Comparison of ENCODE assay signal across 21 mouse cellular contexts in the genomic region with DNA sequence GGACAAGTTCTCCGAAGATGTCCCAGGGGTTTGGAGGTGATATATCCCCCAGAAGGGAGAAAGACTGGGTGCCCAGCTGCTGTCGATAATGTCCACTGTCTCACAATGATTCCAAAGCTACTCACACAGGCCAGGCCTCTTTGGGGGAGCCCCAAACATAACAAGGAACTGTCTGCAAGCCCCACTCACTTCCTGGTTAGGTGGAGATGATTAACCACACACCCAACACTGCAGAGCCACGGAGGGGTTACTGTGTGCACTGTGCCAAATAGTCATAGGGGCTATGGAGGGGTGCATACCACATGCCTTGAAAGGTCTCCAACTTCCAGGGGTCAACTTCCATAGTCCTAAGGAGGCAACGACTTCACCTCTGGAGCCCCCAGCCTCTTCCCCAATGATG.
"Had no signal": no experiment of that assay in that cellular context is flagged by ENCODE, and none has a peak within 500 bp of the region (broad histone marks: within the 10 kb centered on the region; RNA-seq: fewer than 3 reads in every experiment).

No protein-coding gene starts in this region.

- H3K9ac ChIP-seq: limb, embryonic 13.5 days; liver, embryonic 13.5 days; midbrain, embryonic 13.5 days; neural tube, embryonic 13.5 days; stomach, embryonic 15.5 days had no signal

- H3K4me3 ChIP-seq: layer of hippocampus, adult 2 months; limb, embryonic 10.5 days; limb, embryonic 13.5 days; liver, embryonic 13.5 days; megakaryocyte, embryonic 14.5 days; midbrain, embryonic 10.5 days; midbrain, embryonic 13.5 days; myocyte; neural tube, embryonic 13.5 days; stomach, embryonic 15.5 days had no signal

- H3K27me3 ChIP-seq: limb, embryonic 13.5 days; liver, embryonic 13.5 days; midbrain, embryonic 13.5 days; neural tube, embryonic 13.5 days; stomach, embryonic 15.5 days had no signal

- H3K9me3 ChIP-seq: limb, embryonic 10.5 days; limb, embryonic 13.5 days; liver, embryonic 13.5 days; midbrain, embryonic 10.5 days; midbrain, embryonic 13.5 days; neural tube, embryonic 13.5 days; stomach, embryonic 15.5 days had no signal

- H3K27ac ChIP-seq: layer of hippocampus, adult 2 months; limb, embryonic 10.5 days; limb, embryonic 13.5 days; liver, embryonic 13.5 days; midbrain, embryonic 10.5 days; midbrain, embryonic 13.5 days; neural tube, embryonic 13.5 days; stomach, embryonic 15.5 days had no signal

- H3K36me3 ChIP-seq: limb, embryonic 10.5 days; limb, embryonic 13.5 days; liver, embryonic 13.5 days; midbrain, embryonic 10.5 days; midbrain, embryonic 13.5 days; neural tube, embryonic 13.5 days; stomach, embryonic 15.5 days had no signal

- DNase-seq: kidney, adult 18-20 months; kidney, postnatal 4 days; layer of hippocampus, adult 9-11 months; liver, embryonic 13.5 days; lung, adult 2 months; lung, postnatal 14 days; lung, postnatal 4 days; retina, postnatal 1 day; right cerebral cortex, postnatal 25 days; spleen, adult 18-20 months; thymus, postnatal 25 days had no signal

- ATAC-seq: midbrain, embryonic 13.5 days; midbrain, embryonic 16.5 days had no signal

- H3K4me1 ChIP-seq: limb, embryonic 10.5 days; limb, embryonic 13.5 days; liver, embryonic 13.5 days; midbrain, embryonic 13.5 days had no signal

- H3K4me2 ChIP-seq: limb, embryonic 13.5 days; liver, embryonic 13.5 days; midbrain, embryonic 13.5 days; neural tube, embryonic 13.5 days; stomach, embryonic 15.5 days had no signal
